Mouse (Mus musculus): ENCODE results near the gene Rpp14.

DNA sequence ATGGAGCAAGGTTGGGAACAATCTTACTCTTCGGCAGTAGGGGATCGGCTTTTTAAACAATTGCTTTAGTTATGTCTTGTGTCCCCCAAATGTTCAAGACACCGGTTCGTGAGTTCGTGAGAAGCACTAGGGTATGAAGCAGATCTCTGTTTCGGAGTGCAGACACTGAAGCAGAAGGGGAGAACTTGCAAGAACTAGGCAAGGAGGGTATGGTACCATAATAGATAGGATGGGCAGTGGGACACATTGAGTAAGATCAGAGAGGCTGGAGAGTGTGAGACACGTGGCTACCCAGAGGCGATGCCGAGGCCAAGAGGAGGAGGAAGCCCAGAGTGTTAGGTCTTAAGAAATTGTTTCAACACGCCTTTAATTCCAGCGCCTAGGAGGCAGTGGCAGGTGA is 551 bp downstream of the Rpp14 start:
- TF ChIP-seq CTCF (IDR thresholded peaks at IDR 0.05; ENCODE audit: low read depth, low read length) (no peak), GATA2 (IDR thresholded peaks at IDR 0.05; ENCODE audit: borderline replicate concordance, low read depth, low read length) (no peak), GATA1 (IDR thresholded peaks at IDR 0.05; ENCODE audit: borderline replicate concordance, low read length) (no peak), POLR2AphosphoS5 (IDR thresholded peaks at IDR 0.05; ENCODE audit: insufficient replicate concordance, low read depth, low read length) (no peak), TAL1 (conservative IDR thresholded peaks at IDR 0.05; ENCODE audit: low read depth, low read length) (no peak)

All from G1E (cell line).